Mouse (Mus musculus): ENCODE measurements around the gene Zdhhc16. TPM values are rescaled to one million over a fixed set of nuclear protein-coding genes. Genes with fewer than 3 reads are reported as not detected.
A peak's percentile ranks its signal among the peaks of the same experiment; 100 is the strongest.

The Zdhhc16 gene
- 82.3 and 84.4 TPM in 2 replicates for polyA plus RNA-seq (2015; fragmentation: Nextera tagmentation; extraction: Ambion mirVana)

DNA sequence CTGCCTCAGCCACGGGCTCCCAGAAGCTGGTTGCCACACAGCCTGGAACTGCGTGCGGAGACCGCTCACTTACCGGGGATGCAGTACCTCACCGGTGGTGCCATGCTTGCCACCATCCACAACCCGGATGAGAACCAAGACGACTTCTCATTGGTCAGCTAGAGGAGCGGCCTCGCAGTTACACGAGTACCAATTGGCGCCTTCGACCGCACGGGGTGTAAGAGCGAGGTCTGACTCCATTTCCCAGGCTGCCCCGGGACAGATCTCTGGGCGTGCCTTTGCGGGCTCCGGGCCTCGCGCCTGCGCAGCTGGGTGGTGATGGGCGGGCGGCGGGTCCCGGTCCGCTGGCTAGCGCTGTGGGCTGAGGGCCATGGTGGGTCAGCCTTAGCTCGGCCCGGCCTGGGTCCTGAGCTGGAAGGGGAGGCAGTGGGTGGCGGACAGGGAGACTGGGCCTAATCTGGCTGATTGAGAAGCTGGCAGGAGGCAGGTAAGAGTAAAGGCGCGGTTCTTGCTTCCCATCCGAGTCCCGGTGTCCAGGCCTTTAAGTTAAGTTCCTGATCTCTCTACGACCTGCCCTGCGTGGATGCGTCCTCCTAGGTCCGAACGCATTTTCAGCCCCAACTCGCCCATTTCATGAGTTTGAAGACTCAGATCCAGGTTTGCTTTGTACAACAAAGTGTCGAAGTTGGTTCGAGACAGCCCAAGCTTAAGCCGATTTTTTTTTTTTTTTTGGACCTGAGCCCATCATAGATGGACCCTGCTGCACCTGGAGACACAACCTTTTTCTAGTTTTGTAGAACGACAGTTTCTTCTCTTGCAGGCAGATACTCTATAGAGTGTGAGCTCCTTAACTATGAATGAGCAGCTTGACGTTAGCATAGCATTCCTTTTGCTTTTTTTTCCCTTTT lies at the start of gene Zdhhc16, which contains the start of gene Exosc1:
Gene Zdhhc16 (plus strand): TSS at position 302 of the 908 bp plus-strand sequence.
Gene Exosc1 (minus strand): TSS at position 245 of the 908 bp plus-strand sequence.
- peak within 1 kb of the TSS; percentile 96 for H3K4me3 ChIP-seq (ENCODE audit: low read length)
- peaks cover 15% of the 10 kb centered on the region for H3K4me1 ChIP-seq (replicated peaks; ENCODE audit: control insufficient read depth, insufficient read depth, low read length)
- ATAC-seq (ENCODE audit: low read depth) = peak; percentile 100
- peaks cover 8% of the 10 kb centered on the region for H3K36me3 ChIP-seq (ENCODE audit: control insufficient read depth, insufficient read depth, low read length)
- WGBS = under 1% methylated on average over 47 of the region's 47 CpGs
- no peaks in the 10 kb centered on the region for H3K9me3 ChIP-seq (ENCODE audit: control insufficient read depth, low read length)
- H3K4me2 ChIP-seq (ENCODE audit: low read depth, low read length) = peak within 1 kb of the TSS; percentile 90
- peak within 1 kb of the TSS; percentile 55 for H3K27ac ChIP-seq (ENCODE audit: low read length)
- peak within 1 kb of the TSS; percentile 89 for H3K9ac ChIP-seq (ENCODE audit: low read length)
- no peaks in the 10 kb centered on the region for H3K27me3 ChIP-seq (ENCODE audit: control insufficient read depth, insufficient read depth, low read depth, low read length)

DNA sequence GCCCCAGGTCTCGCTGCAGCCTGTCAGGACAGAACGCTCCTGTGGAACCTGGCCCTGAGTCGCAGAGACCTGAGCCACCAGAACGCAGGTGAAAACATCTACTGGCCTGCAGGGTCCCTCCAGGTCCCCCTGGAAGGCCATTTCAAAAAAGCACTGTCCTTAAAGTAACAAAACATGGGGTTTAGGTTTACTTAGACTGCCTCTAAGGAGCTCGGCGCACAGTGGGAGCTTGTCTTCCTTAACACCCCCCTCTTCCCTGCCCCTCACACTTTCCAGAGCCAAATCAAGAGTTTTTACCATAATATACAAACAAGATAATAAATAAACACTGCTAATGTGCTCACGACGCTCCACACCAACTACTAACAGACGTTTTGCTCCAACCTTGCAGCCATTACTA lies 49.4 kb upstream of the Zdhhc16 start:
- Histone ChIP-seq H3K4me2 (ENCODE audit: low read depth, low read length) (no peak overlapping the region), H3K36me3 (ENCODE audit: control insufficient read depth, insufficient read depth, low read length) (0 out of 2 replicates have a peak, but pooled peaks cover 5% of the 10 kb centered on the region), H3K4me1 (replicated peaks; ENCODE audit: control insufficient read depth, insufficient read depth, low read length) (no peaks in the 10 kb centered on the region), H3K9ac (ENCODE audit: low read length) (no peak overlapping the region), H3K27me3 (ENCODE audit: control insufficient read depth, insufficient read depth, low read depth, low read length) (no peaks in the 10 kb centered on the region), H3K4me3 (ENCODE audit: low read length) (no peak overlapping the region), H3K27ac (ENCODE audit: low read length) (no peak overlapping the region), H3K9me3 (ENCODE audit: control insufficient read depth, low read length) (no peaks in the 10 kb centered on the region)
- WGBS = 85% methylated on average over 9 of the region's 9 CpGs
- no peak for ATAC-seq (ENCODE audit: low read depth)

DNA sequence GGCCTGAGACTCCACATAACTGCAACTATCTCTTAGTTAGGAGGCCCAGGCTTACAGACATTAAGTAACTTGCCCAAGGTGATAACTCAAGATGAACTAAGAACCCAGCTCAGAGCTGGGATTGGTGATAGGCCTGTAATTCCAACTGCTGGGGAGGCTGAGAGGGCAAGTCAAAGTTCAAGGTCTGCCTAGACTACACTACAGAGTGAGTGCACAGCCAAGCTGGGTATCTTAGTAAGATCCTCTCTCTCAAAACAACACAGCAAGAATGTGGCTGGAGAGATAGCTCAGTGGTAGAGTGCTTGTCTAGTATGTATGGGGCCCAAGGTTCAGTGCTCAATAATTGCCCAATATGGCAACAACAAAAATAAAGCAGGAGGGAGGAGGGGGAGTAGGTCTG lies 45.1 kb upstream of the Zdhhc16 start:
- Histone ChIP-seq H3K27me3 (ENCODE audit: control insufficient read depth, insufficient read depth, low read depth, low read length) (no peaks in the 10 kb centered on the region), H3K9ac (ENCODE audit: low read length) (no peak overlapping the region), H3K9me3 (ENCODE audit: control insufficient read depth, low read length) (no peaks in the 10 kb centered on the region), H3K27ac (ENCODE audit: low read length) (no peak overlapping the region), H3K4me1 (replicated peaks; ENCODE audit: control insufficient read depth, insufficient read depth, low read length) (no peaks in the 10 kb centered on the region), H3K4me3 (ENCODE audit: low read length) (no peak overlapping the region), H3K36me3 (ENCODE audit: control insufficient read depth, insufficient read depth, low read length) (peaks cover 7% of the 10 kb centered on the region), H3K4me2 (ENCODE audit: low read depth, low read length) (no peak overlapping the region)
- no peak for ATAC-seq (ENCODE audit: low read depth)

DNA sequence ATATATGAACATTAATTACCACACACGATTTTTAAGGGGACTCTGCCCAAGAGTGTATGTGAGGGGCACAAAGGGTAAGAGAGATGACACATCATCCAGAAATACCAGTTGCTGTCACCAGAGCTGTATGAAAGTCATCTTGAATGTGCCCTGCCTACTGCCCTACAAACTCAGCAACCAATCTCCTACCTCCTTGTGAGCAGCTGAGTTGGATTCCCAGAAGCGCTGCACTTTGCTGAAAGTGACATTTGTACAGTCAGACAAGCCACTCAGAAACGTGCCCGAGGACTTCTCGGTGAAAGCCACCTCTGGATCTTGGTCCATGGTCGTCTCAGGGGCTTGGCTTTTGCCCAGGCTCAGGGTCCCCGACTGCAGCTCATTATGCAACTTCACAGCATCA lies 38.3 kb upstream of the Zdhhc16 start:
- no peak for ATAC-seq (ENCODE audit: low read depth)
- H3K9me3 ChIP-seq (ENCODE audit: control insufficient read depth, low read length) = no peaks in the 10 kb centered on the region
- H3K9ac ChIP-seq (ENCODE audit: low read length) = peak overlapping the region; percentile 66
- no peak overlapping the region for H3K27ac ChIP-seq (ENCODE audit: low read length)
- peak overlapping the region; percentile 73 for H3K4me3 ChIP-seq (ENCODE audit: low read length)
- peaks cover 11% of the 10 kb centered on the region for H3K4me1 ChIP-seq (replicated peaks; ENCODE audit: control insufficient read depth, insufficient read depth, low read length)
- H3K36me3 ChIP-seq (ENCODE audit: control insufficient read depth, insufficient read depth, low read length) = no peaks in the 10 kb centered on the region; the same call in none of the 2 replicates
- H3K4me2 ChIP-seq (ENCODE audit: low read depth, low read length) = peak overlapping the region; percentile 84
- no peaks in the 10 kb centered on the region for H3K27me3 ChIP-seq (ENCODE audit: control insufficient read depth, insufficient read depth, low read depth, low read length)
- WGBS = 40% methylated on average over 7 of the region's 7 CpGs

DNA sequence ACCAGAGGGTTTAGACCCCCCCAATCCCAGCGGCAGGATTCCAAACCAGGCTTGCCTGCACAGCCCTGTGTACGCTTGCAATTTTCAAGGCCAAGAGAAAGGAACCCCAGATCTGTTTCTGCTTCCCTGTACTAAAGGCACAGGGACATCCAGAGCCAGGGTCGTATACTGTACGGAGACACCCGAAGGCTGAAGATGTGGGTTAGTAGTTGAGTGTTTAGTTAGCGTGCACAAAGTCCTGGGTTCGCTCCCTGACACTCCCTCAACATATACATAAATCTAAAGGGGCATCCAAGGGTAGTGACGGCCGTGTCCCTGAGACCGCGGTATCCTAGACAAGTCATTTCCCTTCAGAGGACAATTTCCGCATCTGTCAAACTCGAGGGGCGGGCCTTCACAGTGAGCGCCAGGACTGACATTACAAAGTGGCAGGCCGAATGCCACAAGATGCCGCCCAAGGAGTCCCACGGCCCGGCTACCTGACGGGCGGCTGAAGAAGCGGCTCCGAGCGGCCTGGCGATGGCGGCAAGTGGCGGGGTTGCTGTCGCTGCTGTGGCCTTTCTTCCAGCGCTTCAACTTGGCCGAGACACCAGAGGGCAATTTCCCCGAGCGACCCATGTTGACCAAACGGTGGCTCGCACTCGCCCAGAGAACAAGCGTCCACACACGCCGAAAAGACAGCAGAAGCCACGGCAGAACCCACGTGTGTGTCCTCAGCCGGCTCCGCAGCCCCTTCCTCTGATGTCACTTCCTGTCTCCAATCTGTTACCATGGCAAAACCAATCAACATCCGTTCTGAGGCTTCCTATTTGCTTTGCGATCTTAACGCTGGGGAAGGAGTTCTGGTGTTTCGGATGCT lies 37.6 kb upstream of the Zdhhc16 start, which contains the start of gene Rrp12:
Gene Rrp12 (minus strand): TSS at position 714 of the 859 bp plus-strand sequence.
- Histone ChIP-seq H3K4me2 (ENCODE audit: low read depth, low read length) (peak within 1 kb of the TSS; percentile 84), H3K27ac (ENCODE audit: low read length) (peak within 1 kb of the TSS; percentile 25), H3K36me3 (ENCODE audit: control insufficient read depth, insufficient read depth, low read length) (no peaks in the 10 kb centered on the region), H3K9ac (ENCODE audit: low read length) (peak within 1 kb of the TSS; percentile 66), H3K9me3 (ENCODE audit: control insufficient read depth, low read length) (no peaks in the 10 kb centered on the region), H3K4me1 (replicated peaks; ENCODE audit: control insufficient read depth, insufficient read depth, low read length) (peaks cover 11% of the 10 kb centered on the region), H3K27me3 (ENCODE audit: control insufficient read depth, insufficient read depth, low read depth, low read length) (no peaks in the 10 kb centered on the region), H3K4me3 (ENCODE audit: low read length) (peak within 1 kb of the TSS; percentile 73)
- WGBS = under 1% methylated on average over 46 of the region's 46 CpGs
- ATAC-seq (ENCODE audit: low read depth) = peak; percentile 92

DNA sequence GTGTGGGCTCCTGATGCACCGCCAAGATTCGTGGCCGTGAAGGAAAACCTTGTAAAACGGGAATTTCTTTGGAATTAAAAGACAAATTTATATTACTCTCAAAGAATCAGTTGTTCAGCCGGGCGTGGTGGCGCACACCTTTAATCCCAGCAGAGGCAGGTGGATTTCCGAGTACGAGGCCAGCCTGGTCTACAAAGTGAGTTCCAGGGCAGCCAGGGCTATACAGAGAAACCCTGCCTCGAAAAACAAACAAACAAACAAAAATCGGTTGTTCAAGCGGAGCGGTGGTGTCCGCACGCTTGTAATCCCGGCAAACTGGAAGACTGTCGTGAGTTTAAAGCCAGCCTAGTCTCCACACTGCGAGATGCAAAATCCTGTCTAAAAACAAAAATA lies 37.0 kb upstream of the Zdhhc16 start:
- Histone ChIP-seq H3K4me1 (replicated peaks; ENCODE audit: control insufficient read depth, insufficient read depth, low read length) (peaks cover 11% of the 10 kb centered on the region), H3K36me3 (ENCODE audit: control insufficient read depth, insufficient read depth, low read length) (no peaks in the 10 kb centered on the region), H3K27me3 (ENCODE audit: control insufficient read depth, insufficient read depth, low read depth, low read length) (no peaks in the 10 kb centered on the region), H3K4me2 (ENCODE audit: low read depth, low read length) (peak overlapping the region; percentile 84), H3K4me3 (ENCODE audit: low read length) (peak overlapping the region; percentile 73), H3K9me3 (ENCODE audit: control insufficient read depth, low read length) (no peaks in the 10 kb centered on the region), H3K9ac (ENCODE audit: low read length) (peak overlapping the region; percentile 66), H3K27ac (ENCODE audit: low read length) (peak overlapping the region; percentile 25)
- no peak for ATAC-seq (ENCODE audit: low read depth)
- WGBS = 13% methylated on average over 18 of the region's 18 CpGs

DNA sequence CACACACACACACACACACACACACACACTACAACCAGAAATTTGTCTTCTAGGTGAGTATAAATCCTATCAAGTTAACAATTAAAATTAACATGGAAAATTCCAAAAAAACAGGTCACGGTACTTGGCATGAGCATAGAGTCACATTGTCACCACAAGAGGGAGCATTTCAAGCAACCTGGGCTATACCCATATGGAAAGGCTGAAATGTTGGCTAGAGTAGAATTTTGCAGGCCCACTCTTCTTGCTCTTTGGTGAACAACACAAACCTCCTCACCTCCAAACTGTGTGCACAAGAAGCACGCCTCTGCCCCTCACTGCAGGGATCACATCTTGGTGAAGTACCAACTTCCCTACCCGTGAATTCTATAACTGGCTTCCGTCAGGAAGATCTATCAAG lies 34.4 kb upstream of the Zdhhc16 start:
- no peak overlapping the region for H3K4me2 ChIP-seq (ENCODE audit: low read depth, low read length)
- H3K4me1 ChIP-seq (replicated peaks; ENCODE audit: control insufficient read depth, insufficient read depth, low read length) = peaks cover 11% of the 10 kb centered on the region
- no peaks in the 10 kb centered on the region for H3K36me3 ChIP-seq (ENCODE audit: control insufficient read depth, insufficient read depth, low read length)
- no peak overlapping the region for H3K4me3 ChIP-seq (ENCODE audit: low read length)
- H3K9me3 ChIP-seq (ENCODE audit: control insufficient read depth, low read length) = no peaks in the 10 kb centered on the region
- H3K27me3 ChIP-seq (ENCODE audit: control insufficient read depth, insufficient read depth, low read depth, low read length) = no peaks in the 10 kb centered on the region
- no peak overlapping the region for H3K9ac ChIP-seq (ENCODE audit: low read length)
- no peak for ATAC-seq (ENCODE audit: low read depth)
- H3K27ac ChIP-seq (ENCODE audit: low read length) = no peak overlapping the region
- WGBS = 49% methylated on average over 4 of the region's 4 CpGs

DNA sequence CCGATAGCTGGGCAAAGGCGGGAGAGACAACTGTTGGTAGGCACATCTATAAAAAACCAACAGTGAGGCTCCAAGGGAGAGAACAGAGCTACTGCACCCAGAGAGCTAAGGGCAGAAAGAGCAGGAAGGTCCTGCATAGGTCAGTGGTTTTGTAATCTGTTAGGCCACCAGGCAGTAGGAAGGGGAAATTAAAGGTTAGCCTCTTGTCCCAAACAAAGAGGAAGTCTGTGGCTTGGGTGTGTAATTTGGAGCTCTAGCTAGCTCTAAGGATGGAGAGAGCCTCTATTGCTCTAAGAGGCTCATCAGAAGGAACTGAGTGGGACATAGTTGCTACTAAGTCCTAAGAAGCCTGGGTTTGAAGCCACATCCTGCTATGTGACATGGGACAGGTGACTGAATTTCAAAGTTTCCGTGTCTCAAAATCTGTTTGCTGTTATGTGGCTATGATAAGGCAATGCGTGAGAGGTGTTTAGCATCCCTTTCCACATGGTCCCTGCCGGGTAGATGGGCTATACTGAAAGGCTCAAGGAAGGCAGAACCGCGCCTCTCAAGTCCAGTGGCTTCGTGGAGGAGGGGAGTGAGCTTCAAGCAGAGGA lies 32.7 kb upstream of the Zdhhc16 start:
- Histone ChIP-seq H3K27me3 (ENCODE audit: control insufficient read depth, insufficient read depth, low read depth, low read length) (no peaks in the 10 kb centered on the region), H3K4me1 (replicated peaks; ENCODE audit: control insufficient read depth, insufficient read depth, low read length) (peaks cover 4% of the 10 kb centered on the region), H3K36me3 (ENCODE audit: control insufficient read depth, insufficient read depth, low read length) (no peaks in the 10 kb centered on the region), H3K4me2 (ENCODE audit: low read depth, low read length) (no peak overlapping the region), H3K9ac (ENCODE audit: low read length) (no peak overlapping the region), H3K4me3 (ENCODE audit: low read length) (no peak overlapping the region), H3K9me3 (ENCODE audit: control insufficient read depth, low read length) (no peaks in the 10 kb centered on the region), H3K27ac (ENCODE audit: low read length) (no peak overlapping the region)
- 81% methylated on average over 8 of the region's 8 CpGs for WGBS
- ATAC-seq (ENCODE audit: low read depth) = no peak
